In genomic region chr1:77093551-77093950, GRCm38 (mm10) we compare ENCODE assay signal across 22 mouse cellular contexts.
"Had no signal": no experiment of that assay in that cellular context is flagged by ENCODE, and none has a peak within 500 bp of the region (broad histone marks: within the 10 kb centered on the region; RNA-seq: fewer than 3 reads in every experiment).

No protein-coding gene starts in this region.

- DNase-seq: gastrocnemius, adult 2 months; gastrocnemius, postnatal 10 days; gastrocnemius, postnatal 25 days; heart, adult 18-20 months; heart, postnatal 10 days; heart, postnatal 4 days; kidney, adult 18-20 months; kidney, adult 8-10 months; kidney, postnatal 10 days; kidney, postnatal 25 days; layer of hippocampus, postnatal 36 days; left cerebral cortex, postnatal 4 days had no signal

- H3K27ac ChIP-seq: gastrocnemius, adult 2 months; heart, embryonic 10.5 days; hindbrain, embryonic 10.5 days; hindbrain, embryonic 12.5 days; hindbrain, embryonic 14.5 days; intestine, embryonic 15.5 days; limb, embryonic 13.5 days; limb, embryonic 15.5 days; liver, embryonic 12.5 days; liver, embryonic 14.5 days had no signal

- H3K4me3 ChIP-seq: gastrocnemius, adult 2 months; heart, embryonic 10.5 days; heart, embryonic 12.5 days; hindbrain, embryonic 10.5 days; hindbrain, embryonic 12.5 days; intestine, embryonic 15.5 days; limb, embryonic 13.5 days; limb, embryonic 15.5 days; liver, embryonic 12.5 days had no signal
